Mouse (Mus musculus): ENCODE measurements around the gene Hnrnpf.

DNA sequence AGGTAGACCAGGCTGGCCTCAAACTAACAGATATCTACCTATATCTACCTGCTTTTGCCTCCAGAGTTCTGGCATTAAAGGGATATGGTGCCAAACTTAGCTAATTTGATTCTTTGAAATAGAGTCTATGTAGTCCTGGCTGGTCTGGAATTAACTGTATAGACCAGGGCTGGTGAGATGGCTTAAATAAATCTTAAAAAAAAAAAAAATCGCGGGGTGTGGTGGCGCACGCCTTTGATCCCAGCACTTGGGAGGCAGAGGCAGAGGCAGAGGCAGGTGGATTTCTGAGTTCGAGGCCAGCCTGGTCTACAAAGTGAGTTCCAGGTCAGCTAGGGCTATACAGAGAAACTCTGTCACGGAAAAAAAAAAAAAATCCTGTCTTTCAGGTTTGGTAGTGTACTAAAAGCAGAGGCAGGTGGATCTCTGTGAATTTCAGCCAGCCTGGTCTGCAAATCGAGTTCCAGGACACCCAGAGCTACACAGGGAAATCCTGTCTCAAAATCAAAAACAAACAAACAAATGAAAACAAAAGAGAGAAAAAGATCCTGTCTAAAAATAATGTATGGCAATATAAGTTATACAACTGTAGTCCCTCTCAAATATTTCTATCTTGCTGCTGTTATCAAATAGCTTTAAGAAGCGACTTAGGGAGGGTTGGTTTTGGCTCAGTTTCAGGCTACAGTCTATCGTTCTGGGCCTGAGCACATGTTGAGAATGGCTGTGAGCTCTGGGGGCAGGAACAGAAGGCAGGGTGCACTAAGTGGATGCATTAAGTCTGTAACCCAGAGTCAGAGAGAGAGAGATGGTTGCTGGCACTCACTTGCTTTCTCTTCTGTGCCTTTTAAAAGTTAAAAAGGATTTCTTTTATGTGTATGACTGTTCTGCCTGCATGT lies 1.6 kb downstream of the Hnrnpf start:
- TF ChIP-seq ZC3H11A (IDR thresholded peaks at IDR 0.05; ENCODE audit: borderline replicate concordance, low read depth, low read length), result no peak
- TF ChIP-seq HCFC1 (IDR thresholded peaks at IDR 0.05; ENCODE audit: borderline replicate concordance, insufficient read depth, low read length), result no peak
- TF ChIP-seq MAFK (IDR thresholded peaks at IDR 0.05; ENCODE audit: insufficient read depth, low read depth, low read length), result no peak
- no peak for TF ChIP-seq ZNF384 (IDR thresholded peaks at IDR 0.05; ENCODE audit: low read depth, low read length)
- TF ChIP-seq CHD2 (IDR thresholded peaks at IDR 0.05; ENCODE audit: low read depth, low read length), result no peak

Data from ES-E14 (cell line).